Mouse (Mus musculus) cerebellum, adult 2 months (tissue): ENCODE measurements at regions not wholly inside any gene's neighbourhood (a gene's known extent, or its start where the extent isn't known, plus 50 kb on each side); places are given as distances from the start of the nearest gene placed in this dataset.

Experiments
- CTCF ChIP-seq: fragments of 200-500 bp; IDR thresholded peaks from 2 replicates; pipeline ENCODE4 v1.5.1; 2011; ENCODE audit warnings: low read depth, mild to moderate bottlenecking, control low read depth, low read length, moderate library complexity, borderline replicate concordance; ENCODE audit not compliant: insufficient read depth
- POLR2A ChIP-seq: fragments of 200-500 bp; IDR thresholded peaks from 2 replicates; pipeline ENCODE4 v1.6.1; 2011; ENCODE audit warnings: low read length, control low read depth, borderline replicate concordance; ENCODE audit not compliant: insufficient read depth

DNA sequence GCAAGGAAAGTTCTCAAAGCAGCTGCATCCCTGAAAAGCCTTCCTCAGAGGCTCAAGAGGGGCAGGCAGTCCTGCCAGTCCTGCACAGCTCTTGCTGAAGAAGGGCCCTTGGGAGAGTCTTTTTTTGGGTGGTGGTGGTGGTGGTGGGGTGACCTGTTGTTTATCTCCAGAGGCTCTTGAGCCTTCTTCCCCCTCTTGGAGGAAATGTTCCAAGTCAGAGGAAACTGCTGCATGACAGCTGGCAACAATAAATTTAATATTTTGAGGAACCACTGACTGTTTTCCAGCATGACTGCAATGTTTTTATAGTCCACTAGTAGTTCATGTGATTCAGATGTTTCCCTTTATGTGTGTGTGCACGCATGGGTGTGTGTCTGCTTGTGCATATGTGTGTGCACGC, 62.0 kb upstream of the Fbxo11 start:
- TF ChIP-seq POLR2A (no peak), CTCF (no peak)
